Mouse (Mus musculus): Measurements from ENCODE around the gene Klhdc8a. TPM values are rescaled to one million over a fixed set of nuclear protein-coding genes. Genes with fewer than 3 reads are reported as not detected.
"Not testable (repeated sequence)": the region's sequence is repeated elsewhere in the genome, so short reads cannot be mapped to it uniquely, and the experiment has no call there.

The Klhdc8a gene
- polyA plus RNA-seq, 1 experiment, result 10.5 TPM

DNA sequence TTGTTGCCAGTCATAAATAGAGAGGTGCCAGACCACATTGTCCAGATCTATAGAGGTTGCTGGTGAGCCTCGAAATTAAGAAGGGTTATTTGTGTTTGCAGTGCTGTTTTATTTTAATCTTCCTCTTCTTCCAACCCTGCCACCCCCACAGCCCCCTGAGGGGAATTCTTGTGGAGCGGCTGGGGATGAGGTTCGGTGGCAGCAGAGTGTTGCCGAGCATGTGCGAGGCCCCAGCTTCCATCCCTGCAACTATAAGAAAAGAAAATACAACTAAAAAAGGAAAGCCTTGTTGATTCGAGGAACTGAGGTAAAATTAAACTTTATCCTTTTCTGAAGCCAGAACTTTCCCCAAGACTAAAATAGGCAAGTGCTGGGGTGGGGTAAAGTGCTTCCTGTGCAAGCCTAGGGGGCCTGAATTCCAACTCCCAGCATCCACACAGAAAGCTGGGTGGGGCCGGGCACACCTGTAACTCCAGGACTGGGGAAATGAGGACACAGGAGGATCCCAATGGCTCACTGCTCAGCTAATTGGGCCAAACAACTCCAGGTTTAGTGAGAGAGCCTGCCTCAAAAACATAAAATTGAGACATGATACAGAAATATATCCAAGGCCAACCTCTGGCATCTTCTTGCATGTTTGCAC lies 29.9 kb upstream of the Klhdc8a start:
- TF ChIP-seq CTCF (IDR thresholded peaks at IDR 0.05; ENCODE audit: borderline replicate concordance, insufficient read depth, low read length) (no peak), POLR2A (IDR thresholded peaks at IDR 0.05; ENCODE audit: low read depth, low read length) (no peak)
- H3K4me1 ChIP-seq (ENCODE audit: control insufficient read depth, insufficient read depth, low read length), result peaks cover 8% of the 10 kb centered on the region

DNA sequence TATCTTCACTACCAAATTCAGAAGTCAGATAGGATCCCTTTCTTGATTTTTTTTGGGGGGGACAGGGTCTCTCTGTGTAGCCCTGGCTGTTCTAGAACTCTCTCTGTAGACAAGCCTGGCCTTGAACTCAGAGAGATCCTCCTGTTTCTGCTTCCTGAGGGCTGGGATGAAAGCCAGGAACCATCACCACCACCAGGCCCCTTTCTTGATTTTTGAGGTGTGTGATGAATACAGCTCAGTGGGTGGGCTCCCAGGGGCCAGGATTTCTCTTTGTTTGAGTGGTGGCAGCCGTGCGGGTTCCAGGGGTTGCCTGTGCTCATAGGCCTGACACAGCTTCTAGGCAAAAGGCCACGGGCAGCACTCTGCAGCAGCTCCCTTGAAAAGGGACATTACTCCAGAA lies 27.2 kb upstream of the Klhdc8a start:
- H3K27ac ChIP-seq (ENCODE audit: insufficient read depth, low read length), result no peak overlapping the region
- H3K4me3 ChIP-seq (ENCODE audit: insufficient read depth, low read length), result no peak overlapping the region
- H3K4me1 ChIP-seq (ENCODE audit: control insufficient read depth, insufficient read depth, low read length), result peaks cover 6% of the 10 kb centered on the region
- TF ChIP-seq POLR2A (IDR thresholded peaks at IDR 0.05; ENCODE audit: low read depth, low read length), result no peak
- TF ChIP-seq CTCF (IDR thresholded peaks at IDR 0.05; ENCODE audit: borderline replicate concordance, insufficient read depth, low read length), result no peak

More for the DNA sequence above, 29.9 kb upstream of the Klhdc8a start:
- H3K4me3 ChIP-seq (ENCODE audit: insufficient read depth, low read length), result no peak overlapping the region
- no peak overlapping the region for H3K27ac ChIP-seq (ENCODE audit: insufficient read depth, low read length)

DNA sequence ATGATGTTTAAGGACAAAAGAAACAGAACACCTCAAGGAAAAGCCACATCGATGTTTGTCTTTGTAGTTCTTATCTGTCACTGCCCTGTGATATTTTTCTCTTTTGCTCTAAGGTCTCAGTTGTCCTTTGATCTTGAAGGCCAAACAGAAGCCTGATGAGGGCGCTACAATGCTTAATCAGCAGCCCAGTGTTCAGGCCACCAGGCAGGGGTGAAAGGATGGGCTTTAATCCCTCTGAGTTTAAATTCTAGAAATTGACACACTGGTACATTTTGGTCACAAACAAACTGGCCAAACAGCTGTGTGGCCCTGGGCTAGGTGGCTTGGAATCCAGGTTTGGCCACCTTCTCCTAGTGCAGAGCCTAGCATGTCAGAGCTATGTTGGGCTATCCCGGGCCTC lies 21.7 kb upstream of the Klhdc8a start:
- Histone ChIP-seq H3K4me3 (ENCODE audit: insufficient read depth, low read length) (no peak overlapping the region), H3K27ac (ENCODE audit: insufficient read depth, low read length) (no peak overlapping the region), H3K4me1 (ENCODE audit: control insufficient read depth, insufficient read depth, low read length) (0 out of 2 replicates have a peak, but pooled peaks cover 5% of the 10 kb centered on the region)
- no peak for TF ChIP-seq CTCF (IDR thresholded peaks at IDR 0.05; ENCODE audit: borderline replicate concordance, insufficient read depth, low read length)
- no peak for TF ChIP-seq POLR2A (IDR thresholded peaks at IDR 0.05; ENCODE audit: low read depth, low read length)

DNA sequence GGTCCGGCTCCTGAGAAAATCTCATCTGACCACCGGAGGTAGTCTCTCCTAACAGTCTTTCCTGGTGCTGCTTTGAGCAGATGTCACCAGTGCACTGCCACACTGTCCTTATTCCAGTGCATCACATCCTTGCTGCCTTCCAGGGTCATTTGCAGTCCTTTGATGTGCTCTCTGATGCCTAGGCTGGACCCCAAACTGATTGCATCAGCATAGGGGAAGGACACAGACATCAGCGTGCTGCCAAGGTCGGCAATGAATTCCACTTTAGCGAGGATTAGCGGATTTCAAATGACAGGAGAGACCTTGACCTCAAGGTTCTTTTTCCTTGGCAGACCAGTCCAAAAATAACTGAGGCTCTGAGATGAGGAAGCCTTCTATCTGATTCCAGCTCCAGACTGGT lies 21.3 kb upstream of the Klhdc8a start:
- Histone ChIP-seq H3K4me3 (ENCODE audit: insufficient read depth, low read length) (no peak overlapping the region), H3K4me1 (ENCODE audit: control insufficient read depth, insufficient read depth, low read length) (0 out of 2 replicates have a peak, but pooled peaks cover 5% of the 10 kb centered on the region), H3K27ac (ENCODE audit: insufficient read depth, low read length) (no peak overlapping the region)
- TF ChIP-seq CTCF (IDR thresholded peaks at IDR 0.05; ENCODE audit: borderline replicate concordance, insufficient read depth, low read length) (no peak), POLR2A (IDR thresholded peaks at IDR 0.05; ENCODE audit: low read depth, low read length) (no peak)

DNA sequence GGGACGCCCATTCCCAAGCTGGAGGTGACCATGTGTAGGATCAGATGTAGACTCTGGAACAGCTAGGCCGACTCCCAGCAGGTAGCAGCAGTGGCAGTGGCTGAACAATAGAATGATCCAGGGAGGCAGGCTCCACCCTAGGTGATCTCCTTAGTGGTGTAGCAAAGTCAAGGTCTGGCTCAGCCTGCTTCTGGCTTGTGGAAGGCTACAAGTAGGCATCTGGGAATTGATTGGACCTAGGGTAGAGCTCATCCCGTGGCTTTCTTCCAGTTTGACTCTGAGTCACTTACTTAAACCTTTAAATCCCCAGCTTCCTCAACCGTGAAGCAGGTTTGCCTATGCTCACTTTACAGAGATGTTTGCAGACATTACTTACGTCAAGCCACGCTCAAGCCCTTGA lies 17.8 kb upstream of the Klhdc8a start:
- not testable (repeated sequence) for H3K4me1 ChIP-seq (ENCODE audit: control insufficient read depth, insufficient read depth, low read length)

DNA sequence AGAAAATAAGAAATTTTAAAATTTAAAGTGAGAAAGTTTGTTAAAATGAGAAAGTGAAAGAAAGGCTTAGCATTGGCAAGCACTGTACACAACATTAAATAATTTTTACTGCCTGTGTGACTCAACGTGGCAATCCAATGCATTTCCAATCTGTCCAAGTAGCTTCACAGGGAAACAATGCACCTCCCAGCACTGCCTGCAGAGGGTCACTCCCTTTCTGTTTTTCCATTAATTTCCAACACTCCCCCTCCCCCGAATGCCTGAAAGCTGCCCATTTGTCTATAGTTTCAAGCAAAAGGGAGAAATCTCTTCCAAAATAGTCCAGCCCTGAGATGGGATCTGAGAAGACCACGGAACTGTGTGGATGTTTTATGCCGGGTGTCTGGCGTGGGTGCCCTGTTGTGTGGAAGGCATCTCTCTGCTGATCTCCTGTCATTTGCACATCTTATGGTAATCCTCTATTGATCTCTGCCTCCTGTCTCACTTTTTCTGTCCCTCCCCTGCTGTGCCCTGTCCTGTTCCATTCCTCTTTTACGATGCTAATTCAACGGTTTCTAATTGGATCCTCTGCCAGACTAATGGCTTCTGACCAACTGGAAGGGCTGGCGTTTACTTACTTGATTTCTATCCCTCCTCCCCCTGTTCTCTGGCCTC lies 16.8 kb upstream of the Klhdc8a start:
- no peak overlapping the region for H3K4me3 ChIP-seq (ENCODE audit: insufficient read depth, low read length)
- H3K27ac ChIP-seq (ENCODE audit: insufficient read depth, low read length), result no peak overlapping the region
- 0 out of 2 replicates have a peak, but pooled peaks cover 5% of the 10 kb centered on the region for H3K4me1 ChIP-seq (ENCODE audit: control insufficient read depth, insufficient read depth, low read length)
- TF ChIP-seq CTCF (IDR thresholded peaks at IDR 0.05; ENCODE audit: borderline replicate concordance, insufficient read depth, low read length) (no peak), POLR2A (IDR thresholded peaks at IDR 0.05; ENCODE audit: low read depth, low read length) (no peak)

More for the DNA sequence above, 17.8 kb upstream of the Klhdc8a start:
- not testable (repeated sequence) for H3K27ac ChIP-seq (ENCODE audit: insufficient read depth, low read length); H3K4me3 ChIP-seq (ENCODE audit: insufficient read depth, low read length)

DNA sequence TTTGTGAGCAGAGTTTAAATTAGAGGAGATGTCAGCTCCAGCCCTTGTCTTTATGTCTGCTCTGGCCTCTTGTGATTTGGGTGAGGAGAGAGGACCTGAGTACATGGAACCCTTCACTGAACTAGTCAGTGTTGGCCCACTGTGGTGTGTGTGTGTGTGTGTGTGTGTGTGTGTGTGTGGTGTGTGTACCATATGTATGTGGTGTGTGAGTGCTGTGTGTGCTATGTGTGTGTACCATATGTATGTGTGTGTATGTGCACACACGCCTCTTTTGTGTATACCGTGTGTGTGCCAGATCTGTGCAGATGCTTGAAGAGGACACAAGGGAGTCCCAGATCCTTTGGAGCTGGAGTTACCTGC lies 16.3 kb upstream of the Klhdc8a start:
- Histone ChIP-seq H3K27ac (ENCODE audit: insufficient read depth, low read length) (no peak overlapping the region), H3K4me1 (ENCODE audit: control insufficient read depth, insufficient read depth, low read length) (peaks cover 8% of the 10 kb centered on the region; the same call in 1 of the 2 replicates), H3K4me3 (ENCODE audit: insufficient read depth, low read length) (no peak overlapping the region)
- no peak for TF ChIP-seq POLR2A (IDR thresholded peaks at IDR 0.05; ENCODE audit: low read depth, low read length)
- no peak for TF ChIP-seq CTCF (IDR thresholded peaks at IDR 0.05; ENCODE audit: borderline replicate concordance, insufficient read depth, low read length)

DNA sequence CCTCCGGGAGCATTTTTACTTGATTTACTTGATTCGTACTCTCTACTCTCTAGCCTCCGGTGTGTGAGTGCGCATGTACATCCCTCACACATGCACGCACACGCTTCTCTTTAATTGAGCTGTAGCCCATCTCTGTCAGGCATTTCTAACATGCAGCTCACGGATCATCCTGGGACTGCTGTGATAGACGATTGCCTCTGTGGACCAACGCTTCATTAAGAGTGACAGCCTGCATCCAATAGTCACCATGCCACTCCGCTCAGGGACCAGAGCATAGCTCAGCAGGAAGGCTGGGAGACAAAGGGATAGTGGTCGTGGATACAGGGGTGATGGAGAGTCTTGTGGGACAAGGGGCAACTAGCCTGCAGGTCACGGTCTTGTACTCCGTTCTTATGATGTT lies 15.4 kb upstream of the Klhdc8a start:
- peaks cover 15% of the 10 kb centered on the region for H3K4me1 ChIP-seq (ENCODE audit: control insufficient read depth, insufficient read depth, low read length)
- TF ChIP-seq CTCF (IDR thresholded peaks at IDR 0.05; ENCODE audit: borderline replicate concordance, insufficient read depth, low read length) (no peak), POLR2A (IDR thresholded peaks at IDR 0.05; ENCODE audit: low read depth, low read length) (no peak)
- no peak overlapping the region for H3K27ac ChIP-seq (ENCODE audit: insufficient read depth, low read length)
- no peak overlapping the region for H3K4me3 ChIP-seq (ENCODE audit: insufficient read depth, low read length)

DNA sequence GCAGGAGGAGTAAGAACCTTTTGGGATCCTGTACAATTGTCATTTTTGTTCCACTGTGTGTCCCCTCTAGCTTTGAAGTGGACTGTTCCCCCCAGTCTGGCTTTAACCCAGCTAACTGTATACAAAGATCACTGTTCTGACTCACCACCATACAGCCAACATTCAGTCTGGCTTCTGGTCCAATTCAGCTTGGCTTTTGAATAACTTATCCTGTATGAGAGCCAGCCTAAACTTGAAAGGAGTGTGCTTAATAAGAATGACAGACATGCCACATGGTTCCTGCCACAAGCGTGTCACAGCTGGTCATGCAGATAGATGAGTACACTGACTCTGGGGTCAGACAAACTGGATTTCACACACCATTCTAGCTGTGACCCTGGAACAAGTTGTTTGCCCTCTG lies 11.7 kb upstream of the Klhdc8a start:
- H3K27ac ChIP-seq (ENCODE audit: insufficient read depth, low read length), result no peak overlapping the region
- TF ChIP-seq POLR2A (IDR thresholded peaks at IDR 0.05; ENCODE audit: low read depth, low read length) (no peak), CTCF (IDR thresholded peaks at IDR 0.05; ENCODE audit: borderline replicate concordance, insufficient read depth, low read length) (no peak)

DNA sequence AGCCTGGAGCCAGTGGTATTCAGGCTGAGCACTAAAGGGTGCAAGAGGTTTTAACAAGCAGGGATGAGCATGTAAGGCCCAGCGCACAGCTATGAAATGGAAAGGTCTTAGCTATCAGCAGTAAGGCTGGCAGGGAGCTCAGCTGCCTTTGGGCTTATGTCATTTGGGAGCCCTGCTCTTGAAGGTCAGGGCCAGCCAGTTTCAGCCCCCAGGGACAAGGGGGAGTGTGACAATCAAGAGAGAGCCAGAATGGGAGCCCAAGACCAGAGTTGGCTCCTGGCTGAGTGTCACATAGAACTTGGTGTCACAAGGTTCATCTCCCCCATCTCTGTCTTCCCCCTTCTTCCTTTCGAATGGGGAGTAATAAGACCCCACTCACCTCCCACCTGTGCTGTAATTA lies 11.0 kb upstream of the Klhdc8a start:
- TF ChIP-seq POLR2A (IDR thresholded peaks at IDR 0.05; ENCODE audit: low read depth, low read length) (no peak), CTCF (IDR thresholded peaks at IDR 0.05; ENCODE audit: borderline replicate concordance, insufficient read depth, low read length) (no peak)
- H3K27ac ChIP-seq (ENCODE audit: insufficient read depth, low read length), result peak overlapping the region; percentile 72
- peaks cover 29% of the 10 kb centered on the region for H3K4me1 ChIP-seq (ENCODE audit: control insufficient read depth, insufficient read depth, low read length)
- H3K4me3 ChIP-seq (ENCODE audit: insufficient read depth, low read length), result no peak overlapping the region

More for the DNA sequence above, 11.7 kb upstream of the Klhdc8a start:
- Histone ChIP-seq H3K4me3 (ENCODE audit: insufficient read depth, low read length) (no peak overlapping the region), H3K4me1 (ENCODE audit: control insufficient read depth, insufficient read depth, low read length) (peaks cover 23% of the 10 kb centered on the region)

Data from embryonic fibroblast, embryonic 13.5 days (primary cell).